Comparison of ENCODE assay signal across 30 mouse cellular contexts in the genomic region with DNA sequence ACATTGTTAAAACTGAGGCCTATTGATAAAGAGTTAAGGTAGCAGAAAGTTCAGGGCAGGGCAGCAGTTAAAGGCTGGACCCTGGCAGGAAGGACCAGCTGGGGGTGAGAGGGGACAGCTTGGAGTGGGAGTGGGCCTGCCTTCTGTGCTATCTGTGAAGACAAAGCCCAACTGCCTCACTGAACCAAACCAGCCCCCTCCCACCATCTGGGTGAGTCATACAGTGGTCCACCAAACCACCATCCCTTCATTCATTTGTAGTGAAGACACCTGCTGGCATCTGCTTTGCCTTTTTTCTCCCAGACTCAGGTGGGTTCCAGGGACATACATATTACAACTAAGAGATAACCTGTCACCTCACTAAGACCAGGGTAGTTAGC. TPM values are rescaled to one million over a fixed set of nuclear protein-coding genes. Genes with fewer than 3 reads are reported as not detected.
DNase-seq lines count a peak whose midpoint lies in the region; ATAC-seq lines count a peak whose summit lies in the region.
"Had no signal": no experiment of that assay in that cellular context is flagged by ENCODE, and none has a peak within 500 bp of the region (broad histone marks: within the 10 kb centered on the region; RNA-seq: fewer than 3 reads in every experiment).

No protein-coding gene starts in this region.

- H3K36me3 ChIP-seq in heart, embryonic 11.5 days (ENCODE audit: control insufficient read depth, insufficient read depth, low read length): no peaks in the 10 kb centered on the region
- H3K36me3 ChIP-seq in heart, embryonic 16.5 days (ENCODE audit: control insufficient read depth, insufficient read depth): no peaks in the 10 kb centered on the region
- no peaks in the 10 kb centered on the region for H3K36me3 ChIP-seq in megakaryocyte, embryonic 14.5 days (replicated peaks; ENCODE audit: low read length)
- H3K36me3 ChIP-seq: hindbrain, embryonic 10.5 days; hindbrain, embryonic 15.5 days; midbrain, embryonic 10.5 days; midbrain, embryonic 15.5 days; neural tube, embryonic 15.5 days had no signal

- H3K4me2 ChIP-seq in heart, embryonic 11.5 days: 0 out of 2 replicates have a peak overlapping the region, but pooled peaks have one; percentile 2
- H3K4me2 ChIP-seq in heart, embryonic 16.5 days (ENCODE audit: low read depth, low read length): no peak overlapping the region
- H3K4me2 ChIP-seq: hindbrain, embryonic 15.5 days; midbrain, embryonic 15.5 days; neural tube, embryonic 15.5 days had no signal

- H3K4me3 ChIP-seq in heart, embryonic 11.5 days (ENCODE audit: low read depth, low read length): no peak overlapping the region
- no peak overlapping the region for H3K4me3 ChIP-seq in heart, embryonic 16.5 days (ENCODE audit: low read length)
- H3K4me3 ChIP-seq in megakaryocyte, embryonic 14.5 days (replicated peaks): peak overlapping the region; percentile 33
- H3K4me3 ChIP-seq: erythroblast, embryonic 14.5 days; hindbrain, embryonic 10.5 days; hindbrain, embryonic 15.5 days; midbrain, embryonic 10.5 days; midbrain, embryonic 15.5 days; neural tube, embryonic 15.5 days had no signal

- DNase-seq in cerebellum, adult 11-12 months: peak; percentile 53
- no peak for DNase-seq in cerebellum, adult 18-20 months
- no peak for DNase-seq in heart, postnatal 25 days (ENCODE audit: low spot score)
- DNase-seq in heart, adult 18-20 months: no peak
- DNase-seq: adrenal gland, adult 2 months; adrenal gland, postnatal 36 days; cerebellum, postnatal 10 days; gastrocnemius, postnatal 10 days; kidney, adult 8-10 months; kidney, postnatal 4 days; layer of hippocampus, postnatal 36 days; left cerebral cortex, postnatal 4 days; retina, postnatal 1 day; right cerebral cortex, postnatal 14 days had no signal

- intact Hi-C loops in heart, postnatal 25 days (cut with DNase I): no loop called here

- H3K27ac ChIP-seq in heart, embryonic 11.5 days (ENCODE audit: low read depth, low read length): peak overlapping the region; percentile 74
- peak overlapping the region; percentile 68 for H3K27ac ChIP-seq in heart, embryonic 16.5 days (ENCODE audit: low read length)
- H3K27ac ChIP-seq: hindbrain, embryonic 15.5 days; kidney, postnatal 0 days; macrophage; midbrain, embryonic 15.5 days; neural tube, embryonic 15.5 days had no signal

- ATAC-seq in heart, embryonic 11.5 days (replicated peaks; ENCODE audit: insufficient number of reproducible peaks, low FRiP score, low TSS enrichment): no peak
- ATAC-seq in heart, embryonic 16.5 days (replicated peaks; ENCODE audit: extremely low read depth, insufficient read depth, low FRiP score): no peak
- no peak for ATAC-seq in megakaryocyte, adult 5-6 weeks (ENCODE audit: poor library complexity, severe bottlenecking)
- ATAC-seq: activated CD4-positive, CD25-positive, alpha-beta regulatory T cell, adult 4 months; forebrain, embryonic 16.5 days; inflammation-experienced regulatory T-cells, adult 6 months; midbrain, embryonic 15.5 days had no signal

- H3K4me1 ChIP-seq in heart, embryonic 11.5 days (ENCODE audit: control insufficient read depth, insufficient read depth, low read length): peaks cover 26% of the 10 kb centered on the region
- peaks cover 34% of the 10 kb centered on the region for H3K4me1 ChIP-seq in heart, embryonic 16.5 days (ENCODE audit: control insufficient read depth, insufficient read depth, low read length)
- peaks cover 50% of the 10 kb centered on the region for H3K4me1 ChIP-seq in megakaryocyte, embryonic 14.5 days

- no peak overlapping the region; the same call in 1 of the 2 replicates for H3K9ac ChIP-seq in heart, embryonic 11.5 days (ENCODE audit: low read depth, low read length)
- H3K9ac ChIP-seq in heart, embryonic 16.5 days (ENCODE audit: low read length): no peak overlapping the region
- H3K9ac ChIP-seq: hindbrain, embryonic 15.5 days; midbrain, embryonic 15.5 days; neural tube, embryonic 15.5 days had no signal

- H3K27me3 ChIP-seq in heart, embryonic 11.5 days (ENCODE audit: control insufficient read depth, insufficient read depth, low read length): no peaks in the 10 kb centered on the region
- no peaks in the 10 kb centered on the region for H3K27me3 ChIP-seq in heart, embryonic 16.5 days (ENCODE audit: control insufficient read depth, insufficient read depth, low read length)
- no peaks in the 10 kb centered on the region for H3K27me3 ChIP-seq in megakaryocyte, embryonic 14.5 days (replicated peaks)
- H3K27me3 ChIP-seq: CH12.LX; hindbrain, embryonic 15.5 days; midbrain, embryonic 15.5 days; neural tube, embryonic 15.5 days had no signal

- H3K9me3 ChIP-seq in heart, embryonic 11.5 days (replicated peaks; ENCODE audit: control insufficient read depth, low read length): no peaks in the 10 kb centered on the region
- H3K9me3 ChIP-seq in heart, embryonic 16.5 days (replicated peaks; ENCODE audit: control insufficient read depth, low read length): no peaks in the 10 kb centered on the region
- H3K9me3 ChIP-seq in megakaryocyte, embryonic 14.5 days: no peaks in the 10 kb centered on the region
- H3K9me3 ChIP-seq: hindbrain, embryonic 10.5 days; hindbrain, embryonic 15.5 days; midbrain, embryonic 10.5 days; midbrain, embryonic 15.5 days; neural tube, embryonic 15.5 days had no signal

RNA-seq across cellular contexts. Expression of a gene that starts 2.4 kb away (rescaled TPM):
- polyA plus RNA-seq in heart, embryonic 11.5 days (2014; fragmentation: Nextera tagmentation; extraction: Ambion mirVana): 57.9 and 63.6 TPM in 2 replicates
- total RNA-seq in heart, postnatal 25 days (2021): 10 to 100 TPM; 68.8 to 83.0 TPM
- 52.1 and 53.3 TPM in 2 replicates for polyA plus RNA-seq in heart, embryonic 16.5 days (2015; fragmentation: Nextera tagmentation; extraction: Ambion mirVana)
- total RNA-seq in heart, adult 18-20 months (2021): 10 to 100 TPM; 69.6 to 70.7 TPM
- polyA plus RNA-seq in megakaryocyte, embryonic 14.5 days (2012; ENCODE audit: insufficient read depth, low replicate concordance): 17.5 and 45.1 TPM in 2 replicates
- 77.7 and 92.8 TPM in 2 replicates for total RNA-seq in megakaryocyte, adult 5-6 weeks (2015)
- 87.2 and 94.5 TPM in 2 replicates for total RNA-seq in megakaryocyte, adult 5-6 weeks (2017)
